Mouse (Mus musculus) hindbrain, postnatal 0 days (tissue): ENCODE results near the gene Otor. TPM values are rescaled to one million over a fixed set of nuclear protein-coding genes. Genes with fewer than 3 reads are reported as not detected.

Experiments
- ATAC-seq: fragments of 200-750 bp; cut with Nextera tagmentation; 2 replicates; pipeline ENCODE4 v1.8.0; 2017; ENCODE audit warnings: mild to moderate bottlenecking, moderate TSS enrichment, moderate library complexity
- DNase-seq: peaks from one replicate; pipeline ENCODE4 v3.0.0-alpha.2; 2015; ENCODE audit warnings: low spot score
- H3K27ac ChIP-seq: fragments of 300-500 bp; sonication (generic); 2 replicates; pipeline ENCODE4 v1.5.1; 2014; ENCODE audit warnings: mild to moderate bottlenecking
- H3K27me3 ChIP-seq: fragments of 300-500 bp; sonication (generic); 2 replicates; pipeline ENCODE4 v1.6.1; 2014; ENCODE audit warnings: low read length, mixed read lengths; ENCODE audit not compliant: insufficient read depth
- H3K36me3 ChIP-seq: fragments of 300-500 bp; sonication (generic); 2 replicates; pipeline ENCODE4 v1.6.1; 2014; ENCODE audit warnings: low read length, mixed read lengths; ENCODE audit not compliant: insufficient read depth
- H3K4me1 ChIP-seq: fragments of 300-500 bp; sonication (generic); 2 replicates; pipeline ENCODE4 v1.6.1; 2014; ENCODE audit warnings: antibody characterized with exemption, low read length, mixed read lengths; ENCODE audit not compliant: insufficient read depth
- H3K4me2 ChIP-seq: fragments of 300-500 bp; sonication (generic); 2 replicates; pipeline ENCODE4 v1.6.1; 2014; ENCODE audit warnings: low read depth, mild to moderate bottlenecking, low read length, moderate library complexity, mixed read lengths
- H3K4me3 ChIP-seq: fragments of 300-500 bp; sonication (generic); 2 replicates; pipeline ENCODE4 v1.5.1; 2014; ENCODE audit warnings: low read length
- H3K9ac ChIP-seq: fragments of 300-500 bp; sonication (generic); replicated peaks from 2 replicates; pipeline ENCODE4 v1.6.1; 2014; ENCODE audit warnings: mild to moderate bottlenecking, low read length, moderate library complexity, mixed read lengths
- H3K9me3 ChIP-seq: fragments of 300-500 bp; sonication (generic); 2 replicates; pipeline ENCODE4 v1.6.1; 2016; ENCODE audit warnings: low read length, mixed read lengths
- CTCF ChIP-seq: IDR thresholded peaks from 2 replicates; pipeline ENCODE4 v1.5.1; 2016; ENCODE audit warnings: antibody characterized with exemption, control low read depth, low read depth
- WGBS: fragments of 180-500 bp; shearing (Covaris S2); extraction: QIAGEN DNeasy Blood & Tissue Kit; methylation state at CpG from one replicate; pipeline ENCODE4 v1.1.7; 2014; 5-methylcytosine and 5-hydroxymethylcytosine counted together
- polyA plus RNA-seq: library from polyadenylated mRNA; unstranded; fragments of >200 nt; fragmentation: Nextera tagmentation; extraction: Ambion mirVana; gene quantifications from 2 replicates; pipeline ENCODE4 v1.2.1, GENCODE M21; 2015
- total RNA-seq: library from RNA; depleted of rRNA; stranded (reverse); fragments of >200 nt; gene quantifications from 2 replicates; pipeline ENCODE4 v1.2.3, GENCODE M21; 2014; rRNA removed

Gene Otor
- total and polyA plus RNA-seq, 2 experiments from 2014 or later: 0.30 TPM; not detected in 1

- peak; percentile 78 for DNase-seq
- peak; percentile 57 for TF ChIP-seq CTCF
- no peak overlapping the region for H3K27ac ChIP-seq
- no peak overlapping the region for H3K4me3 ChIP-seq
- no peaks in the 10 kb centered on the region for H3K9me3 ChIP-seq
- no peak for ATAC-seq
- no peaks in the 10 kb centered on the region for H3K4me1 ChIP-seq
- H3K27me3 ChIP-seq: no peaks in the 10 kb centered on the region
- H3K4me2 ChIP-seq: no peak overlapping the region
- no peak overlapping the region for H3K9ac ChIP-seq
- H3K36me3 ChIP-seq: no peaks in the 10 kb centered on the region
- 50% methylated on average over 3 of the region's 3 CpGs for WGBS
Measured at GRCm38 (mm10) chr2:143117453-143117852, 39.2 kb downstream of the Otor start.

DNA sequence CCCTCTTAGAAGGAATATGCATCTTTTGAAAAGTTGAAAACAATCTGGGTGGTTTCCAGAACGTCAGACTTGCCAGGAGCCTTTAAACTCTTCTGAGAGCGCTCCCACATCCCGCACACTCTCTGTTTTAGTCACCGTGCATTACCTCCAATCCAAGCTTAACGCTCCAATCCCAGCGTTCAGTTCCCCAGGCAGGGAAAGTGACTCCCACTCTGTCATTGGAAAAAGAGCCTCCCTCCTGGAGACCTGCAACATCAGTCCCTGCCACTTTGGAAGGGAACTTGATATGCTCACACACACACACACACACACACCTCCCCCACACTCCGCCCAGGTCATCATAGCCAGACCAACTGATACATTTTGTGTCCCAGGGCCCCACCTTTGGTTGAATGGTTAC, 39.9 kb downstream of the Otor start:
- ATAC-seq (no peak), DNase-seq (no peak)
- Histone ChIP-seq H3K36me3 (no peaks in the 10 kb centered on the region), H3K9me3 (no peaks in the 10 kb centered on the region), H3K27ac (no peak overlapping the region), H3K4me3 (no peak overlapping the region), H3K4me2 (no peak overlapping the region), H3K4me1 (no peaks in the 10 kb centered on the region), H3K9ac (no peak overlapping the region), H3K27me3 (no peaks in the 10 kb centered on the region)
- no peak for TF ChIP-seq CTCF
- WGBS: 84% methylated on average over 7 of the region's 7 CpGs

DNA sequence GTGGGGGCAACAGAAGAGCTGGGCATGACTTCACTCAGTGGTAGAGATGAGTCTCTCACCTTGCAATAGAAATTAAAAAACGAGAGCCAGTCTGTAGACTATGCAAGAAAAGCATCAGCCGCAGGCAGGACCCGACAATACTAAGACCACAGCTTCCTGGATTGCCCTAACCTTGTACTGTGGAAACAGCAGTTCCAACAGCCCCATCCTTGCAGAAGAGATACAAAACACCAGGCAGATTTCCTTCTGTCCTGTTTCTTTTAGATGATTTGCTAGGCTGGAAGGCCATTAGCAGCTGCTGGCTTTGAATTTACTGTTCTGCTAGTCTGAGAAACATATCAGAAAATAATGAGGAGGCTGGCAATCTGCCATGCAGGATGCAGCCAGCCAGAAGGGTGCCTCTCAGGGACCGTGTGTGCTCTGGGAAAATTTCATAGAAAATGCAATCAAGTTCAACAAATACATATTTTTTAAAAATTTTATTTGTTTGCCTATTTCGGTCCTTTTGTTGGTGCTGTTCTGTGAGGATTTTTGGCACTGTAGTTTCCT, 52.9 kb downstream of the Otor start:
- no peak for ATAC-seq
- H3K27ac ChIP-seq: no peak overlapping the region

More for the DNA sequence above, 52.9 kb downstream of the Otor start:
- TF ChIP-seq CTCF: no peak
- H3K4me1 ChIP-seq: no peaks in the 10 kb centered on the region
- peak; percentile 66 for DNase-seq
- H3K4me3 ChIP-seq: no peak overlapping the region
- no peak overlapping the region for H3K9ac ChIP-seq
- H3K4me2 ChIP-seq: no peak overlapping the region
- no peaks in the 10 kb centered on the region for H3K36me3 ChIP-seq
- 61% methylated on average over 5 of the region's 5 CpGs for WGBS
- no peaks in the 10 kb centered on the region for H3K27me3 ChIP-seq
- no peaks in the 10 kb centered on the region for H3K9me3 ChIP-seq

Other genes starting within 250 kb of the Otor start
- gene Kif16b, start 176.9 kb upstream of the Otor start, total RNA-seq: 4.7 and 10.0 TPM in 2 replicates
- 3.0 and 3.2 TPM in 2 replicates for gene Kif16b, start 176.9 kb upstream of the Otor start, polyA plus RNA-seq
- 14.7 and 19.4 TPM in 2 replicates for gene Snrpb2, start 15.4 kb upstream of the Otor start, total RNA-seq
- 56.8 and 57.9 TPM in 2 replicates for gene Snrpb2, start 15.4 kb upstream of the Otor start, polyA plus RNA-seq